Mouse (Mus musculus): ENCODE measurements at regions not wholly inside any gene's neighbourhood (a gene's known extent, or its start where the extent isn't known, plus 50 kb on each side); places are given as distances from the start of the nearest gene placed in this dataset.
A peak's percentile ranks its signal among the peaks of the same experiment; 100 is the strongest.

GRCm38 (mm10) chr2:148338308-148338768, 56.8 kb upstream of the Sstr4 start:
- Histone ChIP-seq H3K4me2 (no peak overlapping the region), H3K4me3 (no peak overlapping the region), H3K36me3 (no peaks in the 10 kb centered on the region), H3K27ac (peak overlapping the region; percentile 46), H3K9me3 (replicated peaks) (no peaks in the 10 kb centered on the region), H3K27me3 (no peaks in the 10 kb centered on the region), H3K9ac (no peak overlapping the region), H3K4me1 (replicated peaks) (peaks cover 4% of the 10 kb centered on the region; the same call in 1 of the 2 replicates)
- whole genome bisulfite sequencing: 21% methylated on average over 6 of the region's 6 CpGs
- peak; percentile 87 for ATAC-seq (replicated peaks; ENCODE audit: insufficient number of reproducible peaks, insufficient read depth, low FRiP score, low read depth)

GRCm38 (mm10) chr2:148338894-148339293, 56.2 kb upstream of the Sstr4 start:
- H3K4me3 ChIP-seq: no peak overlapping the region
- H3K4me1 ChIP-seq (replicated peaks): peaks cover 4% of the 10 kb centered on the region; the same call in 1 of the 2 replicates
- H3K4me2 ChIP-seq: no peak overlapping the region
- no peaks in the 10 kb centered on the region for H3K9me3 ChIP-seq (replicated peaks)
- ATAC-seq (replicated peaks; ENCODE audit: insufficient number of reproducible peaks, insufficient read depth, low FRiP score, low read depth): no peak
- no peaks in the 10 kb centered on the region for H3K36me3 ChIP-seq
- H3K9ac ChIP-seq: no peak overlapping the region
- peak overlapping the region; percentile 46; the same call in 1 of the 2 replicates for H3K27ac ChIP-seq
- no peaks in the 10 kb centered on the region for H3K27me3 ChIP-seq

- WGBS: 65% methylated on average over 2 of the region's 2 CpGs
- H3K4me2 ChIP-seq: no peak overlapping the region
- no peak overlapping the region for H3K4me3 ChIP-seq
- ATAC-seq (replicated peaks; ENCODE audit: insufficient number of reproducible peaks, insufficient read depth, low FRiP score, low read depth): no peak
- H3K27ac ChIP-seq: no peak overlapping the region
- H3K9me3 ChIP-seq (replicated peaks): no peaks in the 10 kb centered on the region
- no peaks in the 10 kb centered on the region for H3K27me3 ChIP-seq
- H3K4me1 ChIP-seq (replicated peaks): no peaks in the 10 kb centered on the region
- no peak overlapping the region for H3K9ac ChIP-seq
- no peaks in the 10 kb centered on the region for H3K36me3 ChIP-seq
These were observed 51.0 kb upstream of the Sstr4 start for GRCm38 (mm10) chr2:148344193-148344592.
